Mouse (Mus musculus): ENCODE results near the gene Gnmt. TPM values are rescaled to one million over a fixed set of nuclear protein-coding genes. Genes with fewer than 3 reads are reported as not detected.
A peak's percentile ranks its signal among the peaks of the same experiment; 100 is the strongest.

Gnmt gene
- polyA plus RNA-seq, 1 experiment = not detected

- Histone ChIP-seq H3K4me1 (ENCODE audit: control insufficient read depth, insufficient read depth, low read length) (0 out of 2 replicates have a peak, but pooled peaks cover 5% of the 10 kb centered on the region), H3K4me3 (ENCODE audit: insufficient read depth, low read length) (no peak overlapping the region), H3K27ac (ENCODE audit: insufficient read depth, low read length) (no peak overlapping the region)
- TF ChIP-seq POLR2A (IDR thresholded peaks at IDR 0.05; ENCODE audit: low read depth, low read length) (no peak), CTCF (IDR thresholded peaks at IDR 0.05; ENCODE audit: borderline replicate concordance, insufficient read depth, low read length) (no peak)
Observed at GRCm38 (mm10) chr17:46747234-46747633, 18.3 kb upstream of the Gnmt start.

DNA sequence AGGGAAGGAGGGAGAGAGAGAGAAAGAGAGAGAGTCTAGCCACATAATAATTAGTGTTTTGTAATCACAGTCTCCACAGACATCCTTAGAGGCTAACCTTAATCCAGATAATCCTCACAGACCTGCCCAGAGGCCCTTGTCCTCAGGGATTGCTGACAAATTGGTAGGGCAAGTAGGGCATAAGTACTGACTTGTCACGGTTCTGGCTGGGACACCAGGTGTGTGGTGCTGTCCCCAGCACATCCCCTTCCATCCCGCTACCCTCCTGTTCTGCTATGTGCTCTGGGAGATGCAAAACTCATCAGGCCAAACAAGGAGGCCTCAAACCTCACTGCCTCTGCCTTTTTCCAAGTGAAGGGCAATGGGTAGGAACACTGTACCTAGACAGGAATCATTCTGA lies 16.5 kb upstream of the Gnmt start:
- no peak overlapping the region for H3K27ac ChIP-seq (ENCODE audit: insufficient read depth, low read length)
- TF ChIP-seq POLR2A (IDR thresholded peaks at IDR 0.05; ENCODE audit: low read depth, low read length) (no peak), CTCF (IDR thresholded peaks at IDR 0.05; ENCODE audit: borderline replicate concordance, insufficient read depth, low read length) (no peak)
- H3K4me3 ChIP-seq (ENCODE audit: insufficient read depth, low read length) = no peak overlapping the region
- no peaks in the 10 kb centered on the region for H3K4me1 ChIP-seq (ENCODE audit: control insufficient read depth, insufficient read depth, low read length)

DNA sequence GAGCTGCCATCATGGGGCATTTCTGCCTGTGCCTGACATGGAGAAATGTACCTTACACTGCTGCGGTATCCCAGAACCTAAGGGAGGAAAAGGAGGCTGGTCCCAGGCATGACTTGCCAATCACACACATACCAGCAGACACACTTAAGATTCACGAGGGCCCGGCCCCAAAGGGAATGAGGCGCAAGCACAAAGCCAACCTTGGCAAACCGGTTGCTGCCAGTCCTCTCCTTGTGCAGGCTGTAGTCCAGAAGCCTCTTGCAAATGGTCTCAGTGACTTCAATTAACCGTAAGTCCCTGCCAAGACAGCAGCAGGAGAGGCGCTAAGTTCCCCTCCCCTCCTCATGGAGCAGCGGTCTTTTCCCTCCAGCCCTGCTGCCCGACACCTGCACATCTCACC lies 14.0 kb upstream of the Gnmt start:
- Histone ChIP-seq H3K4me1 (ENCODE audit: control insufficient read depth, insufficient read depth, low read length) (no peaks in the 10 kb centered on the region), H3K4me3 (ENCODE audit: insufficient read depth, low read length) (no peak overlapping the region)
- TF ChIP-seq POLR2A (IDR thresholded peaks at IDR 0.05; ENCODE audit: low read depth, low read length) (no peak), CTCF (IDR thresholded peaks at IDR 0.05; ENCODE audit: borderline replicate concordance, insufficient read depth, low read length) (no peak)

DNA sequence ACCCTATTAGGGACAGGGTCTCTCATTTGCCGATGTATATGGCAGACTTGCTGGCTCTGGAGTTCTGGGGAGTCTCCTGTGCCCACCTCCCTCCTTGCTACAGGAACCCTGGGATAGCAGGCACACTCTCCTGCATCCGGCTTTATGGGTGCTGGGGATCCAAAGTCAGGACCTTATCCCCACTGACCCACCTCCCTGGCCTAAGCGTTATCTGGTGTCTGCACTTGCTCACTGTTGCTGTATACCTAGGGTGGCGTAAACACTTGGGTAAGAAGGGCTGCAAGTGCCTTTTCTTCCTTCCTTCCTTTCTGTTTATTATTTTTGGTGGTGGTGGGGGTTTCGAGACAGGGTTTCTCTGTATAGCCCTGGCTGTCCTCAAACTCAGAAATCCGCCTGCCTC lies 12.3 kb upstream of the Gnmt start:
- Histone ChIP-seq H3K4me1 (ENCODE audit: control insufficient read depth, insufficient read depth, low read length) (no peaks in the 10 kb centered on the region), H3K4me3 (ENCODE audit: insufficient read depth, low read length) (no peak overlapping the region), H3K27ac (ENCODE audit: insufficient read depth, low read length) (no peak overlapping the region)
- TF ChIP-seq CTCF (IDR thresholded peaks at IDR 0.05; ENCODE audit: borderline replicate concordance, insufficient read depth, low read length) (no peak), POLR2A (IDR thresholded peaks at IDR 0.05; ENCODE audit: low read depth, low read length) (no peak)

More for the DNA sequence above, 14.0 kb upstream of the Gnmt start:
- no peak overlapping the region for H3K27ac ChIP-seq (ENCODE audit: insufficient read depth, low read length)

DNA sequence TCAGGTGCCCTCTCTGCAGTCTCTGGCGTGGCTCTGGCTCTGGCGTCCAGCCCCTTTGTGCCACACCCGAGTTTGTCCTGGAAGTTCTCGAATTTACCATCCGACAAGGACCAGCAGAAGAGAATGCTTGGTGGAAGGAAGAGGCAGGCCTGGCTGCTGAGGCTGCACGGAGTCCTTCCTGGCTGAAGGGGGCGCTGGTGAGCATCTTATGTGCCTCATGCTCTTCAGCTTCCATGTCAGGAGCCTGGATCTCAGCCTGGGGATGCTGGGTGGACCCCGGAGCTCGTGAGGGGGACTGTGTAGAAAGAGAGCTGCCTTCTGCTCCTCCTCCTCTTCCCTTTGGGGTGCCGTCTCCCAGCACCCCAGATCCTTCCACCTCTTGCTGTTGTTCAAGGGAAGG lies 7.2 kb upstream of the Gnmt start:
- no peak overlapping the region for H3K27ac ChIP-seq (ENCODE audit: insufficient read depth, low read length)
- no peaks in the 10 kb centered on the region for H3K4me1 ChIP-seq (ENCODE audit: control insufficient read depth, insufficient read depth, low read length)
- TF ChIP-seq CTCF (IDR thresholded peaks at IDR 0.05; ENCODE audit: borderline replicate concordance, insufficient read depth, low read length) (peak; percentile 33; the same call in 1 of the 2 replicates), POLR2A (IDR thresholded peaks at IDR 0.05; ENCODE audit: low read depth, low read length) (no peak)
- H3K4me3 ChIP-seq (ENCODE audit: insufficient read depth, low read length) = no peak overlapping the region

DNA sequence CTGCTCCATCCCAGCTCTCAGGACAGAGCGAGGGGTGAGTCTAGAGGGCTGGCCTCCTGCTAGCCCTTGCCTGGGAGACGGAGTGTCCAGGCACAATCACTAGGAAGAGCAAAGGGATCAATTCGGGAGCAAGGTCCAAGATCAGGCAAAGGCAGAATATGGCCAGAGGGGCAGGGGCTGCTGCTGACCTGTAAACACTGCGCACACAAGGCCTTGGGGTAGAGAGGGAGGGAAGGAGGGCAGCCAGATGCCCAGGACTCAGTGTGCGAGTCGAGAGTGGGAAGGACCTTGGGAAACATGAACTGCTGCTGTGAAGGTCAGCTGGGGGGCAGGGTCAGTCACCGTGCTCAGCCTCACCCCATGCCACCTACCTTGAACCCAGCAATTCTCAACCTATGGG lies 6.3 kb upstream of the Gnmt start:
- no peak for TF ChIP-seq CTCF (IDR thresholded peaks at IDR 0.05; ENCODE audit: borderline replicate concordance, insufficient read depth, low read length)
- TF ChIP-seq POLR2A (IDR thresholded peaks at IDR 0.05; ENCODE audit: low read depth, low read length) = no peak
- Histone ChIP-seq H3K4me3 (ENCODE audit: insufficient read depth, low read length) (no peak overlapping the region), H3K27ac (ENCODE audit: insufficient read depth, low read length) (no peak overlapping the region), H3K4me1 (ENCODE audit: control insufficient read depth, insufficient read depth, low read length) (no peaks in the 10 kb centered on the region)

DNA sequence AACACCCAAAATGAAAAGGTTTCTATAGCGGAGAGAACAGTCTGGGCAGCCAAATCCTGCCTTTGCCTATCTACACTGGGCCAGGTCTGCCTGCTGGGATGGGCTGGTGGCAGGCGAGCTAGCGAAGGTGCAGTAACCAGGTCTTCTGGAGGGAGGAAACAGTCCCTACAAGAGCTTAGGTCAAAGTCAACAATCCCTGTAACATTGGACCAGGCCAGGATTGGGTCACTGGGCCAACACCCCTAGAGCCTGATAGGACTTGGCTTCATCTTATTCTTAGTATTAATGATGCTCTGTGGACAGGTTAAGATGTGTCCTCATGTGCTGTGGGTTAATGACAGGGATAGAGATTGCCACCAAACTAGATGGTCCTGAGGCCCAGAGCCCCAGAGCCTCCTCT lies 5.1 kb upstream of the Gnmt start:
- Histone ChIP-seq H3K27ac (ENCODE audit: insufficient read depth, low read length) (no peak overlapping the region), H3K4me3 (ENCODE audit: insufficient read depth, low read length) (no peak overlapping the region), H3K4me1 (ENCODE audit: control insufficient read depth, insufficient read depth, low read length) (no peaks in the 10 kb centered on the region)
- no peak for TF ChIP-seq POLR2A (IDR thresholded peaks at IDR 0.05; ENCODE audit: low read depth, low read length)
- no peak for TF ChIP-seq CTCF (IDR thresholded peaks at IDR 0.05; ENCODE audit: borderline replicate concordance, insufficient read depth, low read length)

DNA sequence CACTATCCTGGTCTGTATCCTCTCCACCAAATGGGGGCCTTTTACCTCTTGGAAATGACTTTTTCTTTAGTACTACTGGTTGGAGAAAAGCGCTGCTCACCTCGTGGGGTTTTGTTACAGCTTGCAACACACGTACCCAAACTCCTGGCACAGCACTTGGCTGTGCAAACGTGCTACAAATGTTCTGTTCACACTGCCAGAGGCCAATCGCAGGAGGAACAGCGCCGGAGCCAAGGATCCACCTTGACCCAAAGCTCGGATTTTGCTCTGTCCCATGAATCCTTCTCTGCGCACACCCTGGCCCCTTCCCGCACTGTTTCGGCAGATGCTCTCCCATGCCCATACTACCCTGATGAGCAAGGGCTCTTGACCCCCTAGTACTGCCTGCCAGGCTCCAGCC lies 472 bp downstream of the Gnmt start:
- TF ChIP-seq CTCF (IDR thresholded peaks at IDR 0.05; ENCODE audit: borderline replicate concordance, insufficient read depth, low read length) (no peak), POLR2A (IDR thresholded peaks at IDR 0.05; ENCODE audit: low read depth, low read length) (no peak)
- Histone ChIP-seq H3K4me3 (ENCODE audit: insufficient read depth, low read length) (no peak overlapping the region), H3K27ac (ENCODE audit: insufficient read depth, low read length) (no peak overlapping the region), H3K4me1 (ENCODE audit: control insufficient read depth, insufficient read depth, low read length) (no peaks in the 10 kb centered on the region)

GRCm38 (mm10) chr17:46728021-46728420 lies 947 bp downstream of the Gnmt start:
- no peak overlapping the region for H3K4me3 ChIP-seq (ENCODE audit: insufficient read depth, low read length)
- H3K4me1 ChIP-seq (ENCODE audit: control insufficient read depth, insufficient read depth, low read length) = no peaks in the 10 kb centered on the region
- H3K27ac ChIP-seq (ENCODE audit: insufficient read depth, low read length) = no peak overlapping the region
- TF ChIP-seq CTCF (IDR thresholded peaks at IDR 0.05; ENCODE audit: borderline replicate concordance, insufficient read depth, low read length) = peak; percentile 5; the same call in 1 of the 2 replicates
- no peak for TF ChIP-seq POLR2A (IDR thresholded peaks at IDR 0.05; ENCODE audit: low read depth, low read length)

DNA sequence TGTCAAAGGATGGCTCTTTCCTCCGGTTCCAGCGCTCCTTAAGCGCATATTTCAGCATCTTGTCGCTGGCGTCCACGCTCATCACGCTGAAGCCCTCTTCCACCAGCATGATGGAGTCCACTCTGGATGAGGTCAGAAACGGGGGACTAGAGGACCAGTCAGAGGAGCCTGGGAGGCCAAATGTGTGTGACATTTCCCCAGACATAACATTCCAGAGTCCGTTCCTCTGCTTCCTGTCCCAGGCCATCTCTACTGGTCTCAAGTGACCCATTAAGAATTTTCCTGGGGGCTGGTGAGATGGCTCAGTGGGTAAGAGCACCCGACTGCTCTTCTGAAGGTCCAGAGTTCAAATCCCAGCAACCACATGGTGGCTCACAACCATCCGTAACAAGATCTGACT lies 1.7 kb downstream of the Gnmt start:
- H3K4me3 ChIP-seq (ENCODE audit: insufficient read depth, low read length) = no peak overlapping the region
- no peak overlapping the region for H3K27ac ChIP-seq (ENCODE audit: insufficient read depth, low read length)
- TF ChIP-seq POLR2A (IDR thresholded peaks at IDR 0.05; ENCODE audit: low read depth, low read length) (no peak), CTCF (IDR thresholded peaks at IDR 0.05; ENCODE audit: borderline replicate concordance, insufficient read depth, low read length) (no peak)
- H3K4me1 ChIP-seq (ENCODE audit: control insufficient read depth, insufficient read depth, low read length) = no peaks in the 10 kb centered on the region

Data from embryonic fibroblast, embryonic 13.5 days (primary cell).